Mouse (Mus musculus) G1E (cell line): ENCODE data around the gene Eya4. TPM values are rescaled to one million over a fixed set of nuclear protein-coding genes. Genes with fewer than 3 reads are reported as not detected.

Experiments used
- ATAC-seq: 2 replicates; pipeline ENCODE4 v1.8.0; 2016; ENCODE audit warnings: mild to moderate bottlenecking; ENCODE audit not compliant: insufficient number of reproducible peaks, poor library complexity, low FRiP score, severe bottlenecking; ENCODE audit errors: extremely low read depth
- DNase-seq: peaks from one replicate; pipeline ENCODE4 v3.0.0; 2012; ENCODE audit warnings: low spot score
- H3K27me3 ChIP-seq: 2 replicates; pipeline ENCODE4 v1.6.1; 2012; ENCODE audit warnings: mild to moderate bottlenecking, low read length, inconsistent platforms; ENCODE audit not compliant: insufficient read depth
- H3K36me3 ChIP-seq: replicated peaks from 2 replicates; pipeline ENCODE3; 2012; ENCODE audit warnings: mild to moderate bottlenecking, inconsistent platforms
- H3K4me1 ChIP-seq: 2 replicates; pipeline ENCODE4 v1.6.1; 2012; ENCODE audit warnings: low read depth, low read length, inconsistent platforms, mixed read lengths; ENCODE audit not compliant: insufficient read depth
- H3K4me3 ChIP-seq: 2 replicates; pipeline ENCODE4 v1.5.1; 2012; ENCODE audit warnings: low read depth, mild to moderate bottlenecking, inconsistent platforms, low read length, moderate library complexity, mixed read lengths
- H3K9me3 ChIP-seq: replicated peaks from 2 replicates; pipeline ENCODE4 v1.6.1; 2012; ENCODE audit warnings: inconsistent platforms
- CTCF ChIP-seq: IDR thresholded peaks from 2 replicates; pipeline ENCODE4 v1.5.1; 2012; ENCODE audit warnings: low read depth, low read length, inconsistent platforms, mixed read lengths
- GATA1 ChIP-seq: IDR thresholded peaks from 2 replicates; pipeline ENCODE4 v1.6.1; 2012; ENCODE audit warnings: borderline replicate concordance, low read length, inconsistent platforms, mixed read lengths
- GATA2 ChIP-seq: IDR thresholded peaks from 2 replicates; pipeline ENCODE4 v1.6.1; 2012; ENCODE audit warnings: low read depth, low read length, inconsistent platforms, borderline replicate concordance
- POLR2AphosphoS5 ChIP-seq: IDR thresholded peaks from 2 replicates; pipeline ENCODE4 v1.6.1; 2012; ENCODE audit warnings: low read depth, low read length, inconsistent platforms; ENCODE audit not compliant: insufficient replicate concordance
- TAL1 ChIP-seq: conservative IDR thresholded peaks from 2 replicates; pipeline ENCODE4 v1.6.1; 2012; ENCODE audit warnings: low read depth, low read length, inconsistent platforms, mixed read lengths
- polyA plus RNA-seq: library from polyadenylated mRNA; stranded (reverse); fragments of >175 nt; gene quantifications from 2 replicates; pipeline ENCODE4 v1.2.3, GENCODE M21; 2012
- total RNA-seq, 2 experiments: library from RNA; stranded (forward) in 1 of 2; stranded (reverse) in 1 of 2; fragments of 200-1000 nt in 1 of 2; fragments of >200 nt in 1 of 2; fragmentation: Nextera tagmentation in 1 of 2; gene quantifications; 2 replicates each; pipeline ENCODE4 v1.2.3; 2014 to 2017

Eya4 gene
- total and polyA plus RNA-seq, 3 experiments: 0.27 TPM; not detected in 2

DNA sequence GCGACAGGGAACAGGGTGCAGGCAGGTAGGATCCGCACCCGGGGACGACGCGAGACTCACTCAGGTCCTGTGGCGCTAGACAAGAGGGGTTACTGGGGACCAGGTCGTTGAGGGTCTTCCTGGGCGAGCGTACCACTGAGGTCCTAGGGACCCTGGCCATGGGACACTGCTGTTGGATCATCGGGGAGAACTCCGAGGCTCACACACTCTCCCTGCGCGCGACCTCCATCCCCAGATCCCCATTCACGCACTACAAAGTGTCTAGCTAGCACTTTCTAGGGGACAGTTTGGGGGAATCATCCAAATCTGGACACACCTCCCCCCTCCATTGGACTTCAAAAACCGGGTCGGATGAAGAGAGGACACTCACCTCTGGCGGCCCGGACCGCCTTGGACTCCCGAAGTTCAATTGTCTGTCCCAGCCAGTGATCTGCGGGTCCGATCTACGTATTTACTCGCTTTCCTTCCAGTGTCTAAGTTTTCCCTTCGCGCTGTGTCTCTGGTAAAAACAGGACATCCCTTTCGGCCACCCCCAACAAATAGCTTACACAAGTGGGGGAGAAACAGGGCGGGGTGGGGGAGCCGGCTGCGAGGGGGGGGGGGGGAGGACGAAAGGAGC is 1.1 kb downstream of the Eya4 start:
- Histone ChIP-seq H3K4me3 (no peak overlapping the region), H3K4me1 (no peaks in the 10 kb centered on the region), H3K36me3 (no peaks in the 10 kb centered on the region), H3K9me3 (no peaks in the 10 kb centered on the region), H3K27me3 (peaks cover 18% of the 10 kb centered on the region)
- DNase-seq: no peak
- no peak for TF ChIP-seq CTCF
- TF ChIP-seq GATA1: no peak
- no peak for TF ChIP-seq POLR2AphosphoS5
- no peak for ATAC-seq

DNA sequence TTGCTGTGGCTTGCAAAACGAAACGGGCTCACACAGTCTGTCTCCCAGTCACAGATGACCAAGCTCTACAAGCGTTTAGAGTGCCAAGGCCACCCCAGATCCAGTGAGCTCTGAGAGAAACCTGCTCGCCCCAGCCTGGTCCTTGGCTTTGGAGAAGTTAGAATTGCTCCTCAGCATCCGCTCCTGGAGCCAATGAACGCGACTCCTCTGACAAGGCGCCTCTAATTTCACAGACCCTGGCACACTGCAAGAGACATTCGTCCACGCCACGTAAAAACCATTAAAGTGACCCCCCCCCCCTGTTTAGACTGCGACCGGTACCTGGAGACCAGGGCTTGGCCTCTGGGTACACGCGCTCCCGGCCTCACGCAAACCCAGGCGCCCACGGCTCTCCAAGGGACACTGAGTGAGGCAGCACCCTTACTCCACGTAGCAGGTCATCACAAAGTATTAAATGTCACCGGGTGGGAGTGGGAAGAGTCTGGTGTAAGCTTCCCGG is 1.6 kb downstream of the Eya4 start:
- Histone ChIP-seq H3K27me3 (peaks cover 18% of the 10 kb centered on the region), H3K4me3 (no peak overlapping the region), H3K9me3 (no peaks in the 10 kb centered on the region), H3K36me3 (no peaks in the 10 kb centered on the region), H3K4me1 (no peaks in the 10 kb centered on the region)
- TF ChIP-seq GATA2: no peak
- TF ChIP-seq GATA1: no peak
- TF ChIP-seq POLR2AphosphoS5: no peak
- TF ChIP-seq TAL1: no peak
- TF ChIP-seq CTCF: no peak
- DNase-seq (no peak), ATAC-seq (no peak)

GRCm38 (mm10) chr10:23348101-23348892 is 2.3 kb downstream of the Eya4 start:
- peaks cover 18% of the 10 kb centered on the region for H3K27me3 ChIP-seq
- no peaks in the 10 kb centered on the region for H3K9me3 ChIP-seq
- no peak for ATAC-seq
- no peaks in the 10 kb centered on the region for H3K36me3 ChIP-seq
- no peak overlapping the region for H3K4me3 ChIP-seq
- TF ChIP-seq CTCF (no peak), GATA2 (no peak), POLR2AphosphoS5 (no peak), TAL1 (no peak), GATA1 (no peak)
- no peaks in the 10 kb centered on the region for H3K4me1 ChIP-seq
- DNase-seq: no peak

DNA sequence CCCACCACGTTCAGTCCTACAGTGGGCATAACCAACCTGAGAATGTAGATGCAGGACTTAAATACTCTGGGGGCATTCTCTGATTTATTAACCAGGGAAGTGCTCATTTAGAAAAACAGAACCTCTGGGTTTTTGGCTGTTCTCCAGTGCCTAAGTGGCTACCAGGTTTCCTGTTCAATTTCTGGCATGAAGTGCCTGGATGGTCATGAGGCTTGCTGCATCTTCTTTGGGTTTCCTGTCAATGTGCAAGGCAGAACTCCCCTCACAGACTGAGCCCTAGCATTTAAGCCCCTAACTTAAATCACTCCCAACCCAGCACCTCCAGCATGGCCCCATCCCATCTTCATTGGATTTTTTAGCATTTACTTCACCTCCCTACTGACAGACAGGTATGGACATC is 13.3 kb downstream of the Eya4 start:
- DNase-seq (no peak), ATAC-seq (no peak)
- no peak overlapping the region for H3K4me3 ChIP-seq
- no peak for TF ChIP-seq GATA1
- TF ChIP-seq CTCF: no peak
- no peak for TF ChIP-seq POLR2AphosphoS5
- no peaks in the 10 kb centered on the region for H3K4me1 ChIP-seq
- H3K9me3 ChIP-seq: no peaks in the 10 kb centered on the region
- H3K27me3 ChIP-seq: no peaks in the 10 kb centered on the region
- no peaks in the 10 kb centered on the region for H3K36me3 ChIP-seq

DNA sequence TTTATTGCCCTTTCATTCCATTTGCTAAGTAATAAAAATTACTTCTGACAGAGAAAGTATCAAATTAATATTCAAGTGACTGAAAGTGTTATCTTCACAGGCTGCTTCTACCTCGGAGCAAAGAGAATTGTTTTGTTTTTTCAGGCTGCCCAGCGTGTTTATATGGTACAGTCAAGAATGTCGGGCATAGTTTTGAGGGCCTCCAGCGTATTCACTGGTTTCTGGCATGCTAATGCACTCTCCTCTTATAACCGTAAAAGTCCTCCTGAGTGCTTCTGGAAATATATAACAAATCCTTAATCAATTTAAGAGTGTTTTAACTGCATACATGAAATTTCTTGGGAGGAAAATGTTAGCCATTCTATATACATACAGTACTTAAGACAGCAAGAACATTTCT is 17.8 kb downstream of the Eya4 start:
- Histone ChIP-seq H3K4me1 (no peaks in the 10 kb centered on the region), H3K27me3 (0 out of 2 replicates have a peak, but pooled peaks cover under 1% of the 10 kb centered on the region), H3K4me3 (no peak overlapping the region), H3K36me3 (no peaks in the 10 kb centered on the region), H3K9me3 (no peaks in the 10 kb centered on the region)
- no peak for ATAC-seq
- TF ChIP-seq TAL1: no peak
- no peak for TF ChIP-seq GATA1
- no peak for TF ChIP-seq GATA2
- TF ChIP-seq POLR2AphosphoS5: no peak
- TF ChIP-seq CTCF: no peak
- no peak for DNase-seq

DNA sequence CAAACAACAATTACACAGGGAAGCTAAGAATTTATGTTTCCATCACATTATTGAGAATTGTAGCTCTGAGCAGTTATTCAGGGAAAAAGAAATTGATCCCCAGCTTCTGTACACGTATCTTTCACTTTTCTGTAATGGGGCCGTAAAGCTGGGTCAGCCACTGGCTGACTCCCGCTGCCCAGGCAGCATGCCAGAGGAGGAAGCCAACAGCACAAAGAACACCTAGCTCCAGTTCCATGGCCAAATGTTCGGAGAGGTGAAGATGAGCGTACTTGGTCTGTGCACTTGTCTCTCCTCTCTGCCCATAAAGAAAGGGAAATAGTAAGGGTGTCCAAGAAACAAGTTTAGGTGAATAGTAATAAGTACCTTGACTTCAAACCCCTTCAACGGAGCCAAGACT is 22.9 kb downstream of the Eya4 start:
- Histone ChIP-seq H3K4me1 (no peaks in the 10 kb centered on the region), H3K27me3 (0 out of 2 replicates have a peak, but pooled peaks cover 3% of the 10 kb centered on the region), H3K4me3 (no peak overlapping the region), H3K9me3 (no peaks in the 10 kb centered on the region), H3K36me3 (no peaks in the 10 kb centered on the region)
- TF ChIP-seq GATA2 (no peak), CTCF (no peak), TAL1 (no peak), POLR2AphosphoS5 (no peak), GATA1 (no peak)
- DNase-seq (no peak), ATAC-seq (no peak)
